Mouse (Mus musculus) hindbrain, embryonic 15.5 days (tissue): Measurements from ENCODE around the gene Rad50. TPM values are rescaled to one million over a fixed set of nuclear protein-coding genes. Genes with fewer than 3 reads are reported as not detected.

ENCODE experiments used
- ATAC-seq: fragments of 200-750 bp; cut with Nextera tagmentation; 2 replicates; pipeline ENCODE4 v1.8.0; 2017; ENCODE audit warnings: low read depth, moderate number of reproducible peaks, moderate TSS enrichment; ENCODE audit not compliant: low FRiP score
- H3K27ac ChIP-seq: fragments of 300-500 bp; sonication (generic); replicated peaks from 2 replicates; pipeline ENCODE4 v1.5.1; 2015; ENCODE audit warnings: mild to moderate bottlenecking, inconsistent platforms
- H3K27me3 ChIP-seq: fragments of 300-500 bp; sonication (generic); 2 replicates; pipeline ENCODE4 v1.6.1; 2015; ENCODE audit warnings: control low read depth, inconsistent platforms
- H3K36me3 ChIP-seq: fragments of 300-500 bp; sonication (generic); 2 replicates; pipeline ENCODE4 v1.6.1; 2015; ENCODE audit warnings: control low read depth, inconsistent platforms
- H3K4me1 ChIP-seq: fragments of 300-500 bp; sonication (generic); replicated peaks from 2 replicates; pipeline ENCODE4 v1.6.1; 2015; ENCODE audit warnings: control low read depth, inconsistent platforms
- H3K4me2 ChIP-seq: fragments of 300-500 bp; sonication (generic); 2 replicates; pipeline ENCODE4 v1.6.1; 2015; ENCODE audit warnings: moderate library complexity, mild to moderate bottlenecking, inconsistent platforms
- H3K4me3 ChIP-seq: fragments of 300-500 bp; sonication (generic); 2 replicates; pipeline ENCODE4 v1.5.1; 2015; ENCODE audit warnings: mild to moderate bottlenecking, inconsistent platforms
- H3K9ac ChIP-seq: fragments of 300-500 bp; sonication (generic); 2 replicates; pipeline ENCODE4 v1.6.1; 2015; ENCODE audit warnings: inconsistent platforms
- H3K9me3 ChIP-seq: fragments of 300-500 bp; sonication (generic); 2 replicates; pipeline ENCODE4 v1.6.1; 2016; ENCODE audit warnings: control low read depth, inconsistent platforms
- WGBS: fragments of 180-500 bp; shearing (Covaris S2); methylation state at CpG from one replicate; pipeline ENCODE4 v1.1.7; 2015; 5-methylcytosine and 5-hydroxymethylcytosine counted together
- polyA plus RNA-seq: library from polyadenylated mRNA; unstranded; fragments of >200 nt; fragmentation: Nextera tagmentation; extraction: Ambion mirVana; gene quantifications from 2 replicates; pipeline ENCODE4 v1.2.1, GENCODE M21; 2015

Gene Rad50
- polyA plus RNA-seq, result 12.2 and 12.3 TPM in 2 replicates

DNA sequence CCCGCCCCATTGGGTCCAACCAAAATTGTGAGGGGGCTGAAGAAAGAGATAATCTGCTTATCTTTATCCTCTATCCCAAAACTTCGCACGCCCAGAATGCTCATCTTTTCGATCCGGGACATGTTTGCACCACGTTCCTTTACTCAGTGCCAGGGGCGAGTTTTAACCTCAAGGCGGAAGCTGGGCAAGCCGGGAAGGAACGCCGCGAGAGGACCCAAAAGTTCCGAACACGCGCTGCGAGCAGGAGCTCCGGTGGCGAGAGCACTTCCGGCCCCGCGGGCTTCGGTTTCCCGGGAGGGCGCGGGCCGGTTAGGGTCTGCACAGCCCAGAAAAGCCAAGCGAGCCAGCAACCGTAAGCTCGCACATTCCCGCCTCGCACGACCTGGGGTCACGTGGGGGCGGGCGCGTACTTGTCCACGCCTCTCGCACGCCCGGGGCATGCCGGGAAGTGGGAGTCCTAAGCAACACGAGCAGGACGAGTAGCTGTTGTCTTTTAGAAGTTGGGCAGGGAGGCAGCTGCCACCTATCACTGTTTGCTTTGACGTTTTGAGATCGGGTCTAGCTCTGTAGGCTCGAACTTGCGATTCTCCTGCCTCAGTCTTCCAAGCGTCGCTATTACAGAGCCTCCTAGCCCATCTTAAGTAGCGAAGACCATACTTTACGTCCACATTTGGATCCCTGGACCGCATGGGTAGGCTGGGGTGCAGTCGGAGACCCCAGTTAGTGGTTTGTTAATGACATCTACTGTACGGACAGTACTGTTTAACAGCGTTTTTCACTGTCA lies at the start of gene Rad50:
Rad50 (minus strand) TSS at position 386 of the 784 bp plus-strand sequence.
- no peaks in the 10 kb centered on the region for H3K9me3 ChIP-seq
- H3K4me1 ChIP-seq, result peaks cover 5% of the 10 kb centered on the region
- peak; percentile 96 for ATAC-seq
- H3K9ac ChIP-seq, result peak within 1 kb of the TSS; percentile 60
- no peaks in the 10 kb centered on the region for H3K27me3 ChIP-seq
- 4% methylated on average over 55 of the region's 55 CpGs for WGBS
- H3K4me3 ChIP-seq, result peak within 1 kb of the TSS; percentile 68
- H3K4me2 ChIP-seq, result peak within 1 kb of the TSS; percentile 88
- peak within 1 kb of the TSS; percentile 67 for H3K27ac ChIP-seq
- H3K36me3 ChIP-seq, result no peaks in the 10 kb centered on the region

DNA sequence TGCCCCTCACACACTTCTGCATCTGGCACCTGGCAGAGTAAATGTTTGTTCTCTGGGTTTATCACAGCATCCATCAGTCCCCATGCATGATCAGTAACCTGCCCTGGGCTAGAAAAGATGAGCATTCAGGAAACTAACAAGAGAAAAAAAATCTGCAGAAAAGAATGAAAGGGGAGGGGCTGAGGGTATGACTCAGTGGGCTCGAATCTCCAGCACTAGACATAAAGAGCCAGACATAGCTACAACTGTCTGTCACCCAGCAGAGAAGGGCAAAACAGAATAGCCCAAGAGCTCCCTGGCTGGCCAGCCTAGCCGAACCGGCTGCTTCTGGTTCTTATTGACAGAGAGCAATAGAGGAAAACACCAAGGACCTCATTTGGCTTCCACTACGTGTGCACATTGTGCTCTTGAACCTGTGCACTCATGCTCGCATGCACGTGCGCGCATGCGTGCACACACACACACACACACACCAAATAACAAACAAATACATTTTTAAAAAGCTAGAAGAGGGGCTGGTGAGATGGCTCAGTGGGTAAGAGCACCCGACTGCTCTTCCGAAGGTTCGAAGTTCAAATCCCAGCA lies 48.0 kb upstream of the Rad50 start:
- WGBS, result 89% methylated on average over 12 of the region's 12 CpGs
- Histone ChIP-seq H3K9me3 (no peaks in the 10 kb centered on the region), H3K4me3 (no peak overlapping the region), H3K36me3 (no peaks in the 10 kb centered on the region), H3K27ac (no peak overlapping the region), H3K4me2 (no peak overlapping the region), H3K27me3 (peaks cover 17% of the 10 kb centered on the region), H3K4me1 (peaks cover 13% of the 10 kb centered on the region), H3K9ac (no peak overlapping the region)
- ATAC-seq, result no peak

DNA sequence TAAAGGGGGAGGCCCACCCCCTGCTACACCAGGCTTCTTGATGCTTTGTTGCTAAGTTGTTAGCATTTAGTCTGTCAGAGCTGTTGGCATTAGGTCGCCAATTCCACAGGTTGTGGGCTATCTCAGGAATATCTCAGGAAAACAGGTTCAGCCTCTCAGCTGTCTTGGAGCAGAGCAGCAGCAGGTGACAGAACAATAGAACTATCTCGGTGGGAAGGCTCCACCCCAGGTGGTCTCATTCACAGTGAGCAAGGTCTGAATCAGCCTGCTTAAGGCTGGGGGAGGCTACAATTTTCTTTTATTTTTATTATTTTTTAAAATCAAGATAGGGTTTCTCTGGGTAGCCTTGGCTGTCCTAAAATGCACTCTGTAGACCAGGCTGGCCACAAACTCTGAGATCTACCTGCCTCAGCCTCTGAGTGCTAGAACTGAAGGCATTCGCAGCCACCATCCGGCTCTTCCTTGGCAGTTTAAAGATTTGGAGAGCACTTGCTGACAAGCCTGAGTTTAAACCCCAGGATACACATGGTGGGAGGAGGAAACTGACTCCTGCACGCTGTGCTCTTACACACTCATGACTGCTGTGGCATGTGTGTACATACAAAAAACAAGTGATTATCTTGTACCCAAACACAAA lies 42.7 kb upstream of the Rad50 start:
- Histone ChIP-seq H3K27ac (no peak overlapping the region), H3K4me2 (no peak overlapping the region), H3K27me3 (no peaks in the 10 kb centered on the region), H3K4me3 (no peak overlapping the region), H3K9ac (no peak overlapping the region), H3K9me3 (no peaks in the 10 kb centered on the region), H3K36me3 (no peaks in the 10 kb centered on the region), H3K4me1 (no peaks in the 10 kb centered on the region)
- 54% methylated on average over 5 of the region's 5 CpGs for WGBS
- ATAC-seq, result no peak

DNA sequence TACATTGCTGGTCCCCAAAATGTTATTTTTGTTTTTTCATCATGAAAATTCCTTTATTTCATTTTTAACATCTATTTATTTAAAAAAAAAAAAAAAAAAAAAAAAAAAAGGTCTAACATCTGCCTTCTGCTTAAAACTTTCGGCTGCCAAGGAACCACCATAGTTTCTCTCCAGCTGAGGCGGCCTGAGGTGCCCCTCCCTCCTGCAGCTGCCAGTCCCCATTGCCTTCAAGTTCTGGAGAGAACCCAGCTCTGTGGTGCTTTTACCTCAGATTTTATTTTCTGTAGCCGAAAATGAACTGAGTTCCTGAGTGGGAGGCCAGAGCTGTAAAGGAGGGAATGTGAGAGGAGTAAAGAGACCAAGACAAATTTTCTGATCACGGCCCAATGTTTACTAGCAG lies 42.2 kb upstream of the Rad50 start:
- H3K4me3 ChIP-seq, result no peak overlapping the region
- no peak overlapping the region for H3K4me2 ChIP-seq
- WGBS, result 73% methylated on average over 4 of the region's 4 CpGs
- no peaks in the 10 kb centered on the region for H3K9me3 ChIP-seq
- no peak for ATAC-seq
- no peaks in the 10 kb centered on the region for H3K4me1 ChIP-seq
- no peak overlapping the region for H3K9ac ChIP-seq
- H3K36me3 ChIP-seq, result no peaks in the 10 kb centered on the region
- no peaks in the 10 kb centered on the region for H3K27me3 ChIP-seq
- H3K27ac ChIP-seq, result no peak overlapping the region

DNA sequence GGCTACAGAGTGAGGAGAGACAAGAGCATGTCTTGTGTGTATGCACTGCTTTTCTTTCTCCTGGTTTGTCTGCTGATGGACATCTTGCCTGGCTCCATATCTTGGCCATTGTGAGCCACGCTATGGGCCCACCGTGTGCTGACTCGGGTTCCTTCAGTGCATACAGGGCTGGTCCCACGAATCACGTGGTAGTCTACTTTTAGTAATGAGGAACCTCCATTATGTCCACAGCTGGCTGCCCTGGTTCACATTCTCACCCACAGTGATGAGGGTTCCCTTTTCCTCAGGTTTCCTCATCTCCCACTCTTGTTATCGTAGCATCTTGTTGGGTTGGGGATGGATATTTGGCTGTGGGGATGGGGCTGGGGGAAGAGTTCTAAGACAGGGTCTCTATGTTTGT lies 41.5 kb upstream of the Rad50 start:
- H3K9me3 ChIP-seq, result no peaks in the 10 kb centered on the region
- H3K27ac ChIP-seq, result no peak overlapping the region
- no peak for ATAC-seq
- no peak overlapping the region for H3K4me3 ChIP-seq
- no peaks in the 10 kb centered on the region for H3K27me3 ChIP-seq
- H3K9ac ChIP-seq, result no peak overlapping the region
- no peaks in the 10 kb centered on the region for H3K36me3 ChIP-seq
- 92% methylated on average over 6 of the region's 6 CpGs for WGBS
- H3K4me2 ChIP-seq, result no peak overlapping the region
- H3K4me1 ChIP-seq, result no peaks in the 10 kb centered on the region

DNA sequence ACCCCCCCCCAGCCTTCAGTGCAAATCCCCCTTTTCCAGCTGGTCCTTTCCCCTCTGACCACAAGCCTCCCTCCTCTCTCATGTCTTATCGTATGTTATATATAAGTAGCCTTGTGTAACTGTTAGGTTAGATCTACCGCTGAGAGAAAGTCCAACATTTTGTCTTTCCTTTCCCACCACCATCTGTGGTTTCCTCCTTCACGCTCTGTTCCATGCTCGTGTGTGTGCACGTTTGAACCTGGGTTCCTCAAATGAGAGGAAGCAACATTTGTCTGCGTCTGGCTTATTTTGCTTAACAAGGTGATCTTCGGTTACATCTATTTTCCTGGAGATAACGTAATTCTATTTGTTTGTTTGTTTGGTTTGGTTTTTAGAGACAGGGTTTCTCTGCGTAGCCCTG lies 40.9 kb upstream of the Rad50 start:
- no peak overlapping the region for H3K4me2 ChIP-seq
- no peaks in the 10 kb centered on the region for H3K4me1 ChIP-seq
- 94% methylated on average over 9 of the region's 9 CpGs for WGBS
- H3K4me3 ChIP-seq, result no peak overlapping the region
- ATAC-seq, result no peak
- no peak overlapping the region for H3K9ac ChIP-seq
- no peaks in the 10 kb centered on the region for H3K9me3 ChIP-seq
- no peaks in the 10 kb centered on the region for H3K27me3 ChIP-seq
- no peaks in the 10 kb centered on the region for H3K36me3 ChIP-seq
- no peak overlapping the region for H3K27ac ChIP-seq

DNA sequence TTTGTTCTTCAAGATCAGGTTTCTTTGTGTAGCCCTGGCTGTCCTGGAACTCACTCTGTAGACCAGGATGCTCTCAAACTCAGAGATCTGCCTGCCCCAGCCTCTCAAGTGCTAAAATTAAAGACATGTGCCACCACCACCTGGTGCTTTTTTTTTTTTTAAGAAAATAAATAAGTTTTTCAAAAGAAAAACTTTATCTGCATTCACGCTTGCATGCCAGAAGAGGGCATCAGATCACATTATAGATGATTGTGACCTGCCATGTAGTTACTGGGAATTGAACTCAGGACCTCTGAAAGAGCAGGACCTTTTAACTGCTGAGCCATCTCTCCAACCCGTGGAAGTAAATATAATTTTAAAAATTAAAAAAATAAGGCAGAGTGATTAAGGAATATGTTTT lies 38.1 kb upstream of the Rad50 start:
- Histone ChIP-seq H3K9me3 (no peaks in the 10 kb centered on the region), H3K27me3 (no peaks in the 10 kb centered on the region), H3K4me2 (no peak overlapping the region), H3K9ac (no peak overlapping the region), H3K4me3 (no peak overlapping the region), H3K4me1 (no peaks in the 10 kb centered on the region), H3K36me3 (no peaks in the 10 kb centered on the region), H3K27ac (no peak overlapping the region)
- ATAC-seq, result no peak
- WGBS, result 92% methylated on average over 2 of the region's 2 CpGs

DNA sequence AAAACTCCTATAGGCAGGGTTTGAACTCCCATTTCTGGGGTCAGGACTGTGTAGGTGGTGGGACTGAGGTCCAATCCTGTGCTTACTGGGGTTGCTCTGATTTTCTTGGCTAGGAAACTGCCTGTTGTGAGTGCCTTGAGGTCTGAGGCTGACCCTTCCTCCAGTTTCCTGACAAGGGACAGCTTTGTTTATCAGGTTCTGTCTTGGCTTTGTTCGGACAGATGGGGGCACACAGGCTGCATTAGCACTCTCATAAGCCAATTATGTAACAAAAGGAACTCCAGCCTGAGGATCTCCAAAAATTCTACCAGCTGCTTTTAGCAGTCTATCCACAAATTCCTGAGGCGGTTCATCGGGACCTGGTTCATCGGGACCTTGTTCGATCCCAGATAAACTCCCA lies 35.2 kb upstream of the Rad50 start:
- no peaks in the 10 kb centered on the region for H3K36me3 ChIP-seq
- H3K27ac ChIP-seq, result no peak overlapping the region
- no peak overlapping the region for H3K9ac ChIP-seq
- H3K4me1 ChIP-seq, result no peaks in the 10 kb centered on the region
- no peak for ATAC-seq
- no peak overlapping the region for H3K4me2 ChIP-seq
- no peak overlapping the region for H3K4me3 ChIP-seq
- H3K9me3 ChIP-seq, result no peaks in the 10 kb centered on the region
- WGBS, result 21% methylated on average over 5 of the region's 5 CpGs
- H3K27me3 ChIP-seq, result no peaks in the 10 kb centered on the region

DNA sequence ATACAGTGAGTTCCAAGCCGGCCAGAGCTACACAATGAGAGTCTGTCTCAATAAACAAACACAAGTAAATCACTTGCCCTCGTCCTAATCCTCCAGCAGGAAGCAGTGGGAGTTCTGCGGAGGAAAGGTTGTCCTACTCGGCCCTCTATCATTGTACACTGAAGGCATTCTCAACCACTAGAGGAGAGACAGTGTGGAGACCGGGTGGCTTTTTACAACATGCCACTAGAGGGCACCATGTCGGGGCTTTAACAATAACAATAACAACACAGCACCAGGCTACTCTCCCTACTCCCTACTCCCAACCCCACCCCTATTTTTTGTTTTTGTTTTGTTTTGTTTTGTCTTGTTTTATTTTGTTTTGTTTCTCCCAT lies 30.4 kb upstream of the Rad50 start:
- peak; percentile 45; the same call in 1 of the 2 replicates for ATAC-seq
- no peak overlapping the region for H3K27ac ChIP-seq
- no peaks in the 10 kb centered on the region for H3K4me1 ChIP-seq
- H3K27me3 ChIP-seq, result no peaks in the 10 kb centered on the region
- H3K4me3 ChIP-seq, result no peak overlapping the region
- H3K9ac ChIP-seq, result no peak overlapping the region
- H3K9me3 ChIP-seq, result no peaks in the 10 kb centered on the region
- H3K4me2 ChIP-seq, result no peak overlapping the region
- 45% methylated on average over 6 of the region's 6 CpGs for WGBS
- no peaks in the 10 kb centered on the region for H3K36me3 ChIP-seq

DNA sequence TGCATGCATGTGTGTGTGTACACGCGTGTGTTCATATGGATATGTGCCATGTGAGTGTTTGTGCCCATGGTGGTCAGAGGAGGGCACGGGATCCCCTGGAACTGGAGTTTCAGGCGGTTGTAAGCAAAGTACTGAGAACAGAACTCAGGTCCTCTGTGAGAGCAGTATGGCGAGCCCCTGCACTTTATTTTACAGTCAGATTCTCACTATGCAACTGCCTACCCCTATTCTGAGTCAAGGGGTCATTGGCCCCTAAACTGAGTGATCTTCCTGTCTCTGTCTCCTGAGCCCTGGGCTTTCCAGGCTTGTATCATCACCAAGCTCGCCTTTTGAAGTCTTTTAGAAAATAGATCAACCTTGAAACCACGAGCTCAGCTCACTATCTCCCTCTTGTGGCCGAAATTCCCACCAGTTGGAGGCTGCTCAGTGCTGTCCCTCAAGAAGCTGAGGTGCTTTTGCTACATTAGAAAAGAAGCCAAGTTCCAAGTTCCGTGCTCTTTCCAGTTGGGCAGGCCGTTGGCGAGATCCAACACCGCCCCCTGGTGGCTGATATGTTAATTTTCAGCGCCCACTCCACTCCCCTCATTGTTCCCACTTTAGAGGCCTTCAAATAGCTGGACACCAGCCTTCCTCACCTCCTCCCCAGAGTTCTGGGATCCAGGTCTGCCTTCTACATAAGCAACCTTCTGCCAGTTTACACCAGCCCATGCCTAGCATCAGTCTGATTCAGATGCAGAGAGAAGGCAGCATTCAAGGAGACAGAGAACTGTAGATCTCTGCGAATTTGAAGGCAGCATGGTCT lies 29.9 kb upstream of the Rad50 start:
- ATAC-seq, result peak; percentile 30; the same call in 1 of the 2 replicates
- no peak overlapping the region for H3K27ac ChIP-seq
- 51% methylated on average over 14 of the region's 14 CpGs for WGBS
- no peaks in the 10 kb centered on the region for H3K9me3 ChIP-seq
- no peak overlapping the region for H3K9ac ChIP-seq
- no peak overlapping the region for H3K4me3 ChIP-seq
- no peak overlapping the region for H3K4me2 ChIP-seq
- no peaks in the 10 kb centered on the region for H3K36me3 ChIP-seq
- no peaks in the 10 kb centered on the region for H3K27me3 ChIP-seq
- no peaks in the 10 kb centered on the region for H3K4me1 ChIP-seq

DNA sequence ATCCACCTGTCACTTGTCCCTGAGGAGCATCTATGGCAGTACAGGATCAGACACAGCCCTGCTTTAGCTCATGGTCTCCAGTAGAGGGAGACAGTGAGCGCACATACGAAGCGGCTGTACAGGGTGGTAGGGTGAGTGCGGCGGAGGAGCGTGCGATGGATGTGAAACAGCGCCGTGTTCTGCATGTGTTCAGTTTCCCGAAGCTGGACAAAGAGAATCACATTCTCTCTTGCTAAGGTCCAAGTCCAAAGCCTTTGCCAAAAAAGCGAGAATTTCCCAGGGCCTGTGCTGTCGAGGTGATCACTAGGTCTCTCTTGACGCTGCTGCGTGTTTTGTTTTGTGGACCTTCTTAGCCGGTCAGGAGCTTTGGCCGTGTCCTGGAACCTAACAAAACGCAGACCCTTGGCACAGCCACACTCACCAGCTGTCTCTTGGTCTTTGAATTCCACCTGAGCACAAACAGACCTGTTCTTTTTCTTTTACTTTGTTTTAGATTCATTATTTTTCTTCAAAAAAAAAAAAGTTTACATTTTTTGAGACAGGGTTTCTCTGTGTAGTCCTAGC lies 28.6 kb upstream of the Rad50 start:
- ATAC-seq, result peak; percentile 91
- peak overlapping the region; percentile 44 for H3K4me2 ChIP-seq
- H3K27me3 ChIP-seq, result no peaks in the 10 kb centered on the region
- no peak overlapping the region for H3K9ac ChIP-seq
- H3K4me3 ChIP-seq, result no peak overlapping the region
- no peaks in the 10 kb centered on the region for H3K4me1 ChIP-seq
- WGBS, result 24% methylated on average over 17 of the region's 17 CpGs
- no peaks in the 10 kb centered on the region for H3K36me3 ChIP-seq
- H3K27ac ChIP-seq, result no peak overlapping the region
- H3K9me3 ChIP-seq, result no peaks in the 10 kb centered on the region
